Mouse (Mus musculus): ENCODE measurements around the gene Commd3. TPM values are rescaled to one million over a fixed set of nuclear protein-coding genes. Genes with fewer than 3 reads are reported as not detected.

Gene Commd3
- polyA plus RNA-seq, 1 experiment from 2014 or later: 215 TPM

Other genes with a start within 250 kb of the Commd3 start
- 21.9 and 22.7 TPM in 2 replicates for gene Bmi1, start 4.6 kb downstream of the Commd3 start, polyA plus RNA-seq (2015; fragmentation: Nextera tagmentation; extraction: Ambion mirVana)
- gene Spag6, start 21.6 kb downstream of the Commd3 start, polyA plus RNA-seq (2015; fragmentation: Nextera tagmentation; extraction: Ambion mirVana): 0.14 TPM in 1 of 2 replicates, not detected in the other

Measured in embryonic facial prominence, embryonic 15.5 days (tissue).